Mouse (Mus musculus) thymus, adult 18-20 months (tissue): Measurements from ENCODE around the gene Gm6034.
"Not testable (repeated sequence)": the region's sequence is repeated elsewhere in the genome, so short reads cannot be mapped to it uniquely, and the experiment has no call there.

ENCODE experiments used
- DNase-seq, 2 experiments: peaks; one replicate each; pipeline ENCODE4 v3.0.0; 2022; ENCODE audit warnings: mixed read lengths in 2 of 2

Gm6034 gene

DNA sequence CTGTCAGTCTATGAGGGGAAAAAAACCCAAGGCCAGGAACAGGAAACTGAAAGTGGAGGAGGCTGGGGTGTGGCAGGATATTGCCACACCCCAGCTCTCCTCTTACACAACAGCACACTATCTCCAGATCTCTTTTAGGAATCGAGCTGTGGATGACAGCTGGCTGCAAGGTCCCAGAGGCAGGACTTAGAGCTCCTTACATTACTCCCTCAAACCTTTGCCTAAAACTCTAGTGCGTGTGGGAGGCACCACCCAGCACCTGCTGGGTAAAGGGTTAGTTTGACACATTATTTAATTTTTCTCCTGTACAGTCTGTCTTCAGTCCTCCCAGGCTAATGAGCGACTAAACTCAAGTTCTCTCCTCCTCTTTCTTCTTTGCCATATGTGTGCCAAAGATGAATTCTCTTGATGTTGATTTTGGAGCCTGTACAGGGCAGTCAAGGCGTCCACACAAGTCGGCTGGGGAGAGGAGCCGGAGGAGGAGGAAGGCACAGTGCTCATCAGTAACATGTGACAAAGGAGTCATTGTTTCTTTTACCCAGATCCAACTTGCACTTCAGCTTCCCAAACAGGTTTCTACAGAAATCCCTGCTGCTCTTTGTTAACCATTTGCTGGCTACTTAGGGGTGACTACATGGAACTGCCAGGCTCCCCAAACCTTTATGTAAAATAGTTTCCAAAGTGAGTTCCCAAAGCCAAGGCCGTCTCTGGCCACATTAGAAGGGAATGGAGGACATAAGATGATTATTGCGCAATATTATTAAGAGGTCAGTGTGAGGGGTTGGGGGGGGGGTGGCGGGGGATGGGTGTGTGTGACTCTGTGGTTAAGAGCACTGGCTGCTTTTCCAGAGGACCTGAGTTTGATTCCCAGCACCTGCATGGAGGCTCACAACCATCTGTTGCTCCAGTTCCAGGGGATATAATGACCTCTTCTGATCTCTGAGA, 18.8 kb upstream of the Gm6034 start:
- DNase-seq = no peak

DNA sequence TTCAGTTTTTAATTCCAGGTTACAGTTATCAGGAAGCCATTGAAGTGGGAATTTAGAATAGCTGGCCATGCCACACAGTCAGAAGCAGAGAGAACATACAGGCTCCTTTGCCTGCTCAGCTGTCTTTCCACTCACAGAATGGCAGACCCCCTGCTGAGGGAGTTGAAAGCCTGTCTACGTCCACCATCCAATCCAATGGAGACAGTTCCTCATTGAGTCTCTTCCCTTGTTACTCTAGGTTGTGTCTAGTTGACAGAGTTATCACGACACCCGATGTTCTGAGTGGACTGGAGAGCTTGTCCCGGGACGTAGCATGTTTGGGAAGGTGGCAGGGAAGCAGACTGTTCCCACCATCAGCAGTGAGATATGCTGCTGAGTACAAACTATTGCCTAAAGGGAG, 17.6 kb upstream of the Gm6034 start:
- no peak for DNase-seq

GRCm38 (mm10) chr17:36025901-36026300, 16.9 kb upstream of the Gm6034 start:
- no peak for DNase-seq

- DNase-seq = no peak
Measured at GRCm38 (mm10) chr17:36027663-36028062, 15.1 kb upstream of the Gm6034 start.

- no peak for DNase-seq
Measured at GRCm38 (mm10) chr17:36028879-36029619, 13.7 kb upstream of the Gm6034 start.

- not testable (repeated sequence) for DNase-seq
Measured at GRCm38 (mm10) chr17:36030046-36030702, 12.6 kb upstream of the Gm6034 start.

GRCm38 (mm10) chr17:36030703-36031582, 11.8 kb upstream of the Gm6034 start:
- not testable (repeated sequence) for DNase-seq

- DNase-seq = peak; percentile 38 to 73
Measured at GRCm38 (mm10) chr17:36031583-36032331, 11.0 kb upstream of the Gm6034 start.

GRCm38 (mm10) chr17:36032351-36032875, 10.3 kb upstream of the Gm6034 start, which contains the start of gene H2-T23:
Gene H2-T23 (minus strand): TSS chr17:36032855.
- peak; percentile 61 to 77 for DNase-seq

- not testable (repeated sequence) for DNase-seq
Measured at GRCm38 (mm10) chr17:36034524-36034923, 8.2 kb upstream of the Gm6034 start.

- peak; percentile 58 to 67 for DNase-seq
Measured at GRCm38 (mm10) chr17:36035010-36035638, 7.6 kb upstream of the Gm6034 start.

DNA sequence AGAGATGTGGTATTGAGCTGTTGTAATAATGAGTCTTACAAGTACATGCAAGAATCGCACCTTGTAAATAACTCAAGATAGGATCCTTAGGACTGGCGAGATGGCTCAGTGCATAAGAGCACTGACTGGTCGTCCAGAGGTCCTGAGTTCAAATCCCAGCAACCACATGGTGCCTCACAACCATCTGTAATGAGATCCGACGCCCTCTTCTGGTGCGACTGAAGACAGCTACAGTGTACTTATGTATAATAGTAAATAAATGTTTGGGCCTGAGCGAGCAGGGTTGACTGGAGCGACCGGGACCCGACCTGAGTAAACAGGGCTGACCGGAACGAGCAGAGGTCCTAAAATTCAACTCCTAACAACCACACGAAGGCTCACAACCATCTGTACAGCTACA, 6.6 kb upstream of the Gm6034 start:
- DNase-seq = not testable (repeated sequence)

GRCm38 (mm10) chr17:36040604-36041003, 2.2 kb upstream of the Gm6034 start:
- DNase-seq = not testable (repeated sequence)

DNA sequence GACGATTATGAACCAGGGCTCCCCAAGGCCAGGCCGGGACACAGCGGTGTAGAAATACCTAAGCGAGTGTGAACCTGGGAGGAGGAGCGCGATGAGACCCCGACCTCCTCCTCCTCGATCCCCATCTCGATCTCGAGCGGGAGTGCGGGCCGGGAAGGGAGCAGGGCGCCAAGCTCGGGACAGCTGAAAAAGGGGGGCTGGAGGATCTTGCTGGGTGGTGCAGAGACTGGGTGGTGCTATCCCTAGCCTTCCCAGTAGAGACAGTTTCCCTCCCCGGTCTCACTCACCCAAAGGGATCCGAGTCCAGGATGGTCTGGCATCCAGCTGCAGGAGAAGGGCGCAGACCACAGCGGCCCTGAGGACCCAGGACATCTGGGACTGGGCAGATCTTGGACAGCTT, 706 bp upstream of the Gm6034 start:
- DNase-seq = peak in 1 of 2 experiments; percentile 46

GRCm38 (mm10) chr17:36043286-36043685, 525 bp downstream of the Gm6034 start:
- no peak for DNase-seq

DNA sequence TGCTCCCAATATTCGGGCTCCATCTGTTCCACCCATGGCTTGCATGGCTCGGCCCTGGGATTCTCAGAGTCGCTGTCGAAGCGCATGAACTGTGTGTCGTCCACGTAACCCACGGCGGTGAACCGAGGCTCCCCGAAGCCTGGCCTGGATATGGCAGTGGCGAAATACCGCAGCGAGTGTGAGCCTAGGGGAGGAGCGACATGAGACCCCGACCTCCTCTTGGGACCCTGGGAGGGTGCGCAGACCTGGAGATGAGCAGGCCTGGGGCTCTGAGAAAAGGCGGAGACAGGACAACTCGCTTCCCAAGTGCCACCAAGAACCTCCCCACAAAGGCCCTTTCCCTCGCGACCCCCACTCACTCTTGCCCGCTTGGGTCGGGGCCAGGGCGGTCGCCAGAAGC, 15.2 kb downstream of the Gm6034 start:
- not testable (repeated sequence) for DNase-seq

DNA sequence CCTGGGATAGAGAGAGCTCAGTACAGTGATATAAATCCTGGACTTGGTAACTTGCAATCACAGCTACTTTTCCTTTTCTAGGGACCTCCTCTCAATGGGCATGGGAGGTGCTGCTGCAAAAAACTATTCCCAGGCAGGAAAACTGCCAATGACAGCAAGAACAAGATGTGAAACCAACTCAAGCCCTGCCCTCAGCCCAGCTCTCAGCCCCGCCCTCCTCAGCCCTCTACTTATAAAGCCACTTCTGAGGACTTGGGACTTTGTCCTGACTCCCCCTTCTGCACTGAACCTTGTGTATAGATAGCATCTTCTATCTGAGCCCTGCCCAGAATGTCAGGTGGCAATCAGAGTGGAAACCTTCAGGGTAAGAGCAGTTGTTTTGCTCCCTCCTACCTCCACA, 15.6 kb downstream of the Gm6034 start, which contains the start of gene Gm11127:
Gene Gm11127, minus strand, starts transcription at position 10 of the 400 bp plus-strand sequence.
- not testable (repeated sequence) for DNase-seq

DNA sequence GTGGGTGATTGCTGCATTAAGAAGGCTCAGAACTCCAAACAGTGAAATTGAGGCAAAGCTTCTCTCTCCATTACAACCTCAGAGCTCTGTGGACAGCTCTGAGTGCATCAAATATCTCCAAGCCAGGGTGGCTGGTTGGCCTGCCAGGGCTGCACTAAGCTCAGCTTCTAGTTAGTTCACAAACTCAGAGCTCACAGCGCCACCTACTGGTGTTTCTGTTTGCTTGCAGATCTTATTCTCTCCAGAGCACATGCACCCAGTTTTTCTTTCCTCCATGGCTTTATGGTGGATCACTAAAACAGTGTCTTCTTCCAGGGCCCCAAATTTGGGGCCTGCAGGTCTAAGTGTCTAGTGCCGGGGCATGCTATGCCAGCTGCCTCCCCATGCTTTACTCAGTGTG, 18.1 kb downstream of the Gm6034 start:
- peak; percentile 81 to 88 for DNase-seq

- not testable (repeated sequence) for DNase-seq
Measured at GRCm38 (mm10) chr17:36081901-36082300, 39.1 kb downstream of the Gm6034 start.

DNA sequence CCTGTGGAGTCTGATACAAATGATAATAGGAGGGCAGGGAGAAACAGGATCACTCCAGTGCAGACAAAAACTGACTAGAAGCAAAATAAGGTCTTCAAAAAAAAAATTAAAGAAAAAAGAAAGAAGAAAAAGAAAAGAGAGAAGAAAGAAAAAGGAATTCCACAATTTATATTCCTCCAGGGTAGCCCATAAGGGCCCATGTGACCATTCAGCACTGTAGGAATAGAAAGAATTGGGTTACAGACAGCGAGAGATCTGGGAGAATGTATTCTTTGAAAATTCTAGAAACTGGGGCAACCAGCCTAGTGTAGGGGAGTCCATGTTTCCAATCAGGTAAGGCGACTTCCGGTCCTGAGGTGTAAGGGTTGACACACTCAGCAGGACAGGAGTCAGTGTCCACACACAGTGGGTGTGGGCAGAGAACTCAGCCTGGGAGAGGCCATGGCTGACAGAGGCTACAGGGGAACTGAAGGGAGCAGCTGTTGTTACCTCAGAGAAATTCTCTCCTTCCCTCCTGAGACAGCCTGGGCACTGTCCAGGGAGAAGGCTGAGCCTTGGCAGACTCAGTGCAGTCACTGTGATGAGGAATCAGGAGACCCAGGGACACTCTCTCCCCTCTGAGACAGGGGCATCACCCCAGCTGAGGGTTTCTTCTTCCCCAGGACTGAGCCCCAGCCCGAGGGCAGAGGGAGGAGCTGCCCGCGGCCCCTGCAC, 39.9 kb downstream of the Gm6034 start:
- not testable (repeated sequence) for DNase-seq
